Mouse (Mus musculus) urinary bladder, postnatal 10 days (tissue): ENCODE measurements around the gene Col7a1.

Experiments
- DNase-seq: peaks from one replicate; pipeline ENCODE4 v3.0.0; 2022; ENCODE audit warnings: low spot score

Gene Col7a1

DNA sequence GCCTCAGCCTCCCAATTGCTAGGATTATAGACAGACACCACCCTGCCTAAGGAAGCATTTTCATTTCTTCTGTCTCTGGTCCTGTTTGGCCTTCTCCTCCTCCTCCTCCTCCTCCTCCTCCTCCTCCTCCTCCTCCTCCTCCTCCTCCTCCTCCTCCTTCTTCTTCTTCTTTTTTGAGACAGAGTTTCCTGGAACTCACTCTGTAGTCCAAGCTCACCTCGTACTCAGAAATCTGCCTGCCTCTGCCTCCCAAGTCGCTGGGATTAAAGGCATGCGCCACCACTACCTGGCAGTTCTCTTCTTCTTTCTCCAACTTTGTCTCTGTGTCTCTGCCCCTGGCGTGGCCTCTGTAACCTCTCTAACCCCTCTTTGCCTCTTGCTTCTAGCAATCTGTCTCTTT, 32.3 kb downstream of the Col7a1 start, which contains the start of gene Ucn2:
TSS of gene Ucn2 (plus strand) at position 301 of the 400 bp plus-strand sequence.
- no peak for DNase-seq

DNA sequence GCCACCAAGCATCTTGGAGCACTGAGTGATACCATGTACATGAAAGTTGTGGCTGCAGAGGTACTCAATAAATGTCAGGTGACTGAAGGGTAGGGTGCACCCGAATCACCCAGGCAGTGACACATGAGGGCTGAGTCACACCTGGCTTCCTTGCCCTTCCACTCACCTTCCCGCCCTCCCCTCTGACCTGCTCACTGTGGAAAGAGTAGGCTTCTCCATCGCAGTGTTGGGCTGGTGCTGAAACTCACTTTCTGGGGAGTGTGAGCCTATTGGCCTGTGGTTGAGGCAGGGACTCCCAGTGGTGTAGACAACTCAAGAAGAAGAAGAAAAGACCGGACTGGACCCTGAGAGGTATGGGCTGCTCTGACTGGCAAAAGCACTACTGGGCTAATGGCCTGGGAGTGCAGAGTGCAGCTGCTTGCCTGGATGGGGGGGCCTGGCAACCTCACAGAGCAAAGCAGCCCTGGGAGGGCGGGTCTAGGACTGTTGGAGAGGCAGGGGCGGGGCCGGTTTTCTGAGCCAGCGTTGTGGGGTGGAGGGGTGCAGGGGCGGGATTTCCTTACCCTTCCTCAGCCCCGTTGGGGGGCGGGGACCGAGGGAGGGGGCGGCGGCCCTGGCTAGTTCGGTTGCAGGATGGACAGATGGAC, 34.4 kb downstream of the Col7a1 start:
- DNase-seq: no peak

DNA sequence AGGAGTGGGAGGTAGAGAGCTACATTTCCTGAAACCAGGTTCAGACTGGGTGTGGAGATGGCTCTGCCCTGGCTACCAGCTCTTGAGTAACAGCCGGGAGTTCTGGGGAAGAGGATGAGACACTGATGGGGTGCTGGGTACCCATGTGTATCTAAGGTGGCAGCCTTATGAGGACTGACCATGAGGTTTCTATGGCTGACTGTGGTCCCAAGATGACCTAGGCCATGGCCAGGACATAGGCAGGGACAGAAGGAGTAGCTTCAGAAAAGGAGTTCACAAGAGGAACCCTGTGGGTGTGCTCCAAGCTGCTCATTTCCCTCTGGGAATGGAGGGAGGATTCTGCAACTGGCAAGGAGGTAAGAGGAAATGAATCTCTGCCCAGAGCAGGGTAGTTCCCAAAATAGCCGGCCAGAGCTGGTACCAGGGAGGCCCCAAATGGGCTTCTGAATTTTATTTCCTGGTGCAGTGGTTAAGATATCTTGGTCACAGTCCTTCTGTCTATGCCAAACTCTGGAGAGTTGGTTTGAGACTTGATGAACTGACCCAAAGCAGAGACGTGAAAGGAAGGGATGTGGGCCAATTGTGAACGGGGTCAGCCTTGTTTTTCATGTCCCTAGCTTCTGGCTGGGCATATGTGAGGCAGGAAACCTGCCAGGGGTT, 36.5 kb downstream of the Col7a1 start:
- no peak for DNase-seq

DNA sequence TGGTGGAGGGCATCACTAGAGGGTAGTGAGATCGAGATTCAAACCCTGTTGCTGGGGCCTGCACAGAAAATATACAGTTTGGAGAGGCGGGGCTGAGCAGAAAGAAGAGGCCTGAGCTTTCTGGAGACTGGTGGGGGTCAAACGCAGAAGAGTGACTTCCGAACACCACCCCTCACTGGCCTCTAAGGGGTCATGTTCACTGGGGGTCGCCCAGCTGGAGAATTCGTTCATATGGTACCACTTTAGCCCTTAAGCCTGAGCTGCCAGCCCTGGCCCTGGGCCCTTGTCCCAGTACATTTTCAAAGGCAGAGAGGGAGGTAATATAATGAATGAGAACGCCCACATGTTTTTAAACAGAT, 37.1 kb downstream of the Col7a1 start:
- DNase-seq: no peak

DNA sequence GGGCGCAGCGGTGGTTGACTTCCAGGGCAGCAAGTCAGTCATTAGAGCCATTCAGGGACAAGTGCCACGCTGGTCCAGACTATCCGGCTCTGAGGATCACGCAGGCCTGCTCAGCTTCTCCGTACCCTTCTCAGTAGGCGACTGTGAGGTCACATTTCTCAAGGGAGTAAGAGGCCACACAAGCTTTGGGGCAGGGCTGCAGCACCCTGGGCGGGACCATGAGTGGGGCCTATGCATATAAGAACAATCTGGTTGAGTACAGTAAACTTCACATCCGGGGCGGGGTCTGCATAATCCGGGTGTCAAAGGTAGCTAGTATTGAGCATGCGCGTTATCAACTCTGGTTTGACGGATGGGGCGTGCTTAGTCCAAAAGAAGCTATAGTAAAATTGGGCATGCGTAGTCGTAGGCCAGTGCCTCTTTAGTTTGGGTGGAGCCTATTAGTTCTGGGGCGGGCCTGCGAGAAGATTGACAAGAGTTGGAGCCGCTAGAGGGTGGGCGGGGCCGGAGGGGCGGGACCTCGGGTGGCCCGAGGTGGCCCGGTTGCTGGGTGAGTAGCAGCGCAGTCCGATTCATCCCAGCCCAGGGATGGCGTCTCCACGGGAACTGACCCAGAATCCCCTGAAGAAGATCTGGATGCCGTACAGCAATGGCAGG, 38.2 kb downstream of the Col7a1 start, which contains the start of gene Pfkfb4:
TSS of gene Pfkfb4 (plus strand) at position 351 of the 657 bp plus-strand sequence.
- DNase-seq: peak; percentile 82

DNA sequence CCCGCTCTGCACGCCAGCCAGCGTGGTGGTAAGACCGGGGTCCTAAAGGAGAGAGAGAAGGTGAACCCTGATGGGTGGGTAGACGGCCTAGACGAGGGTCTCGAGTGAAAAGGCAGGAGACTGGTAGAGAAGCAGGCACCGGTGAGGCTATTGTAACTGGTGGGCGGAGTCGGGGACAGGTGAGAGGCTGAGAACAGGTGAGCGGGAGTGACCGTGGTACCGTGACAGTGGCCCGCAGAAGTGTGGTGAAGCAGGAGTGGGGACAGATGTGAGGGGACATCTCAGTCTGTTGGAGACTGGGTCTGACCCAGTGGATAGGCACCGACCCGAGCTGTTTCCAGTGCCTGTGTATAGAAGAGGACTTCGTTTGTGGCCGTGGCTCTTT, 38.7 kb downstream of the Col7a1 start:
- DNase-seq: no peak

DNA sequence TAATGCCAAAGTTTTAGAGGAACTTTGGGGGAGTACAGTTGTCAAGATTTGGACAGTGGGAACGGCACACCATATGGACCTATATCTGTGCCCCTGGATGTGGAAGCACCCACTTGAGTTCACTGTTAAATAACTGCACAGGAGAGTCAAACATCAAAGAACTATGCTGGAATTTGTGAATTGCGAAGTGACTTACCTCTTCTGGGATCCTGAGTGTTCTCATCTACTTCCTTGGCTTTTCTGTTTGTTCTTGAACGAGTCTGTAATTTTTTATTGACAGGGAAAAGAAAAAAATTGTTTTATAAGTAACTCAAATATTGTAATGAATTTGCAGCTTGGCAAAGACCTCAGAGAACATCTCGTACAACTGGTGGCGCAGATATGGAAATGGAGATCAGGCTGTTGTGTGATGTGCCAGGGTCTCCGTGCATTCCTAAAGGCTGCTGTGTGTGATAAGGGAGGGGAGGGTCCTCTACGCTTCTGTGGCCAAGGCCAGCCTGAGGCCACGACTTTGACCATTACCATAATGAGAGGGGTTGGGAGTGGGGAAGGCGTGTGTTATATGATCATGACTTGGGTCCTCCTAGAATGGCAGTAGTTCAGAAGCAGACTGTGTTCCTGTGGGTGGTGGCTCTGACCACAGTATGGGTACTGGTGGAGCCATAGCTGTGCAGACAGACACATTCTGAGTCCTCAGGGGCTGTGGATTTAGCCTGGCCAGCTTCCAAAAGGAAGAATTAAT, 39.4 kb downstream of the Col7a1 start:
- DNase-seq: no peak

DNA sequence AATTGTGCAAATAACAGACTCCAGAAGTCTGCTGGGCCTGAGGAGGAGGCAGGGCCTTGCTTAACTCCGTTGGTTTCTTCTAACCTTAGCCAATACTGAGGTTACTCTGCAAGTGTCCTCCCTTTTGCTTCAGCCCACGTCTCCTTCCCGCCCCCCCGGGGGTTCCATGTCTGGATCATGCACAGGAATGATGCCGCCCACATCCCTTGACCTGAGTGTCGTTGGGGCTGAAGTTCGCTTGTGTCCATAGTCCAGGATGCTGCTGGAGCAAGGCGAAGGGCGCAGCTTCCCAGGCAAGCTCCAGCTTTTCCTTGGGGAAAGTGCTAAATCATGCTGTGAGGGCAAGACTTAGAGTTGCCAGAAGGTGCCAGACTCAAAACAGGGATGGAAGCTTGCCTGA, 43.0 kb downstream of the Col7a1 start:
- no peak for DNase-seq

DNA sequence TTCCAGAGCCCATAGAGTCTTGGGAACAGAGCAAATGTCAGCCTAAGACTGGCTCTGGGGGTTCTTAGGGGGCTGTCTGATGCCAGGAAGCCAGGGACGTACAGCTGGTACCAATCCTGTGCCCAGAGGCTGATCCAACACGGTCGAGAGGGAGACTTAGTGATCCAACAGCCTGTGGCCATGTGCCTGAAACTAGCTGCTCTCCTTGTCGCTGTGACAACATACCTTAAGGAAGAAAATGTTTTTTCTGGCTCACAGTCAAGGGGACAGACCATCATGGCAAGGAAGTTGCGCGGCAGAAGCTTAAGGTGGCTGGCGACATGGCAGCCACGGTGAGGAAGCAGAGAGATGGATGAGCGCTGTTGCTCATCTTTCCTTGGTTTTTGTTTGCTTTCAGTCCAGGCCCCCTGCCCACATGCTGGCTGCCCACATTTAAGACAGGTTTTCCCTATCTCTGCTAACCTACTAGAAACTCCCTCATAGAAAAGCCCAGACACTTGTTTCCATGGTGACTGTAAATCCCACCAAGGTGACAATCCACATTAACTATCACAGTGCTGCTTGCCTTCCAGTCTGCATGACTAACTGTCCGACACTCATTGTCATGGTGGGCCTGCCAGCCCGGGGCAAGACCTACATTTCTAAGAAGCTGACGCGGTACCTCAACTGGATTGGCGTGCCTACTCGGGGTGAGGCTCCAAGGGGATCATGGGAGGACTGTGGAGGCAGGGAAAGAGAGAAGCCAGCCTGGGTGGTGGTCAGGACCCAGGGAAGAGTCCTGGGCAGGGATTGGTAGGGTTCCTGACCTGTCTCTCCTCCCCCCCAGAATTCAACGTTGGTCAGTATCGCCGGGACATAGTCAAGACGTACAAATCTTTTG, 45.1 kb downstream of the Col7a1 start:
- DNase-seq: no peak

DNA sequence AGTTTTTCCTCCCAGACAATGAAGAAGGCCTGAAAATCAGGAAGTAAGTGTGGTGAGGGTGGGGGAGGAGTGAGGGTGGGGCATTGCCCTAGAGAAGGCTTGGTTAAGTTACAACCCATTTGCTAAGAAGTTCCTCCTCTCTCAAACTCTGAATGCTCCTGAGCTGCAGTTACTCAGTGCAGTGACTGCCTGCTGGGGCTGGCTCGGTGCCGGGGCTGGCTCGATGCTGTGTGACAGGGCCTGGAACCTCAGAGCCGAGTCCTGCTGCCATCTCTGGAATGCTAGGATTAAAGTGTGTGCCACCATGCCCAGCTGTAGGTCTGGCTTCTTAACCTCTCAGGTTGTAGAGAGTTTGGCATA, 45.8 kb downstream of the Col7a1 start:
- DNase-seq: no peak

DNA sequence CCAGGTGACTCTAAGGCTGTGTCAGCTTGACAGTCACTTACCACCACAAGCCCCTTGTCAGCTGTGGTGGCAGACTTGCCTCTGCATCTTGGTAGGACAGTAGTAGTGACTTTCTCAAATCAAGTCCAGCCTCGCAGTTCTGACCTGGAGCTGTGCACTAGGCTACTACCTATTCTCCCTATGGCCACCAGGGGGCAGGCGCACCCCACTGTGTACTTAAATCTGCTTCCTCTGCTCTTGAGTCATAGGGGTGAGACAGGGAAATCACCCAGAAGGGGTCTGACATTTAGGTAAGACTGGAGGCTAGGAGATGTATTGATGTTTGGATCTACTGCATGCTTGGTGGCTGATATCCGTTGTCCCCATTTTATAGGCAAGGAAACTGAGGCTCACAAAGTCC, 47.3 kb downstream of the Col7a1 start:
- no peak for DNase-seq

DNA sequence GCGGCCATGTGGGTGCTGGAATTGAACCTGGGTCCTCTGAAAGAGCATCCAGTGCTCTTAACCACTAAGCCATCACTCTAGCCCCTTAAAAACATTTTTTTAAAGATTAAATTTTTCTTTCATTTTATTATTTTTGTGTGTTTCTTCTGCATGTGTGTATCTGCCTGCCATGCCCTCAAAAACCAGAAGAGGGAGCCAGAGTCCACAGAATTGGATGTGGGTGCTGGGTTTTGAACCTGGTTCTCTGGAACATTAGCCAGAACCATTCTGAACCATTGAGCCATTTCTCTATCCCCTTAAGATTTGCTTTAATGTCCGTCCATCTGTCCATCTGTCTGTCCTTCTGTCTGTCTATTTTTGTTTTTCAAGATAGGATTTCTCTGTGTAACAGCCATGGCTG, 49.8 kb downstream of the Col7a1 start:
- no peak for DNase-seq

DNA sequence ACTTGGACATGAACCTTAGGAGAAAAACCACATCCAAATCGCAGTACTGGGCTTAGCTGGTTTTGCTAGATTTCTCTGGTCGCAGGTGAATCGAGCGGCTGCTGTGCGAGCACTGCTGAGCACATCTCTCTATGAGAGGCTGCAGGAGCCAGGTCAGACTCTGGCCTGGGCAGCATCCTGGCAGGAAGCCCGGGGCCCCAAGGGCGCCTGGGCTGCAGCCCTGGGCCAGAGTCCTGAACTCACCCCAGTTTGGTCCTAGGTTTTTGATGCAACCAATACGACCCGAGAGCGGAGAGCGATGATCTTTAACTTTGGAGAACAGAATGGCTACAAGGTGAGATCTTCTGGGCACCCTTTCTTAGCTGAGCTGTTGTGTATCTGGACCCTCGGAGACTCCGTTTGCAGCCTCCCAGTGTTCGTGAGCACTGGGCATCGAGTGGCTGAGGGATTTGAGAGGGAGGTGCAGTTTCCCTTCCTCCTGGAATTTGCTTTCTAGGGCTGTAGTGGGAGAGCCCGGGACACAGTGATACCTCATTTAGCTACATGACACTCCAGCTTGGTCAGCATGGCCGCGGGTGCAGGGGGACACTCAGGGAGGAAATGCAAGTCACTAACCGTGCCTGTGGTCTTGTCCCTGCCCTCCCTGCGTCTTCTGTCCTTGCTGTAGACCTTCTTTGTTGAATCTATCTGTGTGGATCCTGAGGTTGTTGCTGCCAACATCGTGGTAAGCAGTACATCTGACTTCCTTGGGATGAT, 53.8 kb downstream of the Col7a1 start:
- no peak for DNase-seq

DNA sequence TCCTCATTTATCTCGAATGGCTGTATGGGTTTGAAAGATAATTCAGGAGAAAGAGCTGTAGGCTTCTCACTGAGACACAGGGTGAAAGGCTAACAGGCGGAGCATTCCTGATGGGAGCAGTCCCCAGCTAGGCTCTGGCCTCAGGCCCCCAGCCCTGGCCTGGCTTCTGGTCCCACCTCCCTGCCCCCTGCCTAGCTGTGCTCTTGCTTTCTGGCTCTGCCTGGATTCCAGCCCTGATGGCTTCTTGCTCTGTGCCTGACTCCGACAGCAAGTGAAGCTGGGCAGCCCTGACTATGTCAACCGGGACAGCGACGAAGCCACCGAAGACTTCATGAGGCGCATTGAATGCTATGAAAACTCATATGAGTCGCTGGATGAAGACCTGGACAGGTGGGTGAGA, 54.7 kb downstream of the Col7a1 start:
- no peak for DNase-seq

DNA sequence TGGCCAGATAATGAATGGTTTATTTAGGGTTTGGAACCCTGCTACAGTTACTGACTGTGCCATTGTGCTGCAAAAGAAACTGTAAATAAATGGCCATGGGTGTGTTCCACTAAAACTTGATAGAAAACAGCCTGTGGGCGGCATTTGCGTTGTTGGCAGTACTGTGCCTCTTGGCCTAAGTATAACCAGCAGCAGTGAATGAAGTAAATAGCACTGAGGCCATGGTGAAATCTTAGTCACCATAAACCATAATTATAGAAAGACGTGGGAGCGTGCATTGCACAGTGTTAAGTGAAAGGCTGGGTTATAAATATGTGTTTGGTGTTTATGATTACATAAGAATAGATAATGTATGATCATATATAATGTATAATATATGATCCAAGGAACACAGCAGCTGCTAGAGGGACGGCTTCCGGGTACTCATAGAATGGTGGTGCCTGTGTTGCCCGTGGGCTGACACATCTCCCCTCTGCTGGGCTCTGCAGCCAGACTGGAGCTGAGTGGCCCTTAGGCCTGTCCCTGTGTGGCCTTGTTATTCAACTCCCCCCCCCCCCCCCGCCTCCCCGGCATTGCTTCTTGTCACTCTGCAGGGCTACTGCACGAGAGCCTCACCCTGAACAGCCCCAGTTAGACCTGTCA, 55.7 kb downstream of the Col7a1 start:
- DNase-seq: no peak

DNA sequence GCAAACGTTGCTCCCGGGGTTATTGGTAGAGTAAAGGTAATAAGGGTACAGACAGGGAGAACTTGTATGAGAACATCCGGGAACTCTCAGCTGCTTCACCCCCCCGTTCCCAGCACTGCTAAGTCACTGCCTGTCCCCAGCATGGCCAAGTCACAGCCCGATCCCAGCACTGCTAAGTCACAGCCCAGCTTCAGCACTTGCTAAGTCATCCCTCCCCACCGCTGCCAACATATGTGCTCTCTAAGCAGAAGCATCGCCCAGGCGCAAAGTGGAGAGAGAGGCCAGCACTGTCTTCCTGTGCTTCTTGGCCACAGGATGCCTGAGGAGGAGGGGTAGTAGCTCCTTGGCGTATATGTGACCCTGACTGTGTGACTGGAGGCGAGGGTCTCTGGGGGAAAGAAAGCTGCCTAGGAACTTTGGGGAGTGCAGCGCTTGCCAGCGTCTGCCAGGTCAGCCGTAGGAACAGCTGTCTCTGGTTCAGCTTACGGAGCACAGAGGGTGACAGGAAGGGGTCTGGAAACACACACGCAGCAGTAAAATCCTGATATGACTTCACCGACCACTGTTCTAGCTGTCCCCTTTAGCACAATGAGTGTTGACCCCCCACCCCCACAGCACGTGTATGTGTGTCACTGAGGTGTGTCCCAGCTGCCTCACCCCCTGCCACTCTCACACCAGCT, 56.4 kb downstream of the Col7a1 start:
- no peak for DNase-seq

DNA sequence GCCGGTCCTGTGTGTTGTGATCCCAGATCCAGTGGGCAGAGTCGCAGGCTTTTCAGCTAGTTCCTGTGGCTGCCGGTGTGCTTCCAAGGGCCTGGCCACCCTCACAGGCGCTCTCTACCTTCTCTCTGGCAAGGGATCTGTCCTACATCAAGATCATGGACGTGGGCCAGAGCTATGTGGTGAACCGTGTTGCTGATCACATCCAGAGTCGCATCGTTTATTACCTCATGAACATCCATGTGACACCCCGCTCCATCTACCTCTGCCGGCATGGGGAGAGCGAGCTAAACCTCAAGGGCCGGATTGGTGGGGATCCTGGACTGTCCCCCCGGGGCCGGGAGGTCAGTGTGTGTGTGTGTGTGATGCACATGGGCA, 56.9 kb downstream of the Col7a1 start:
- DNase-seq: no peak

DNA sequence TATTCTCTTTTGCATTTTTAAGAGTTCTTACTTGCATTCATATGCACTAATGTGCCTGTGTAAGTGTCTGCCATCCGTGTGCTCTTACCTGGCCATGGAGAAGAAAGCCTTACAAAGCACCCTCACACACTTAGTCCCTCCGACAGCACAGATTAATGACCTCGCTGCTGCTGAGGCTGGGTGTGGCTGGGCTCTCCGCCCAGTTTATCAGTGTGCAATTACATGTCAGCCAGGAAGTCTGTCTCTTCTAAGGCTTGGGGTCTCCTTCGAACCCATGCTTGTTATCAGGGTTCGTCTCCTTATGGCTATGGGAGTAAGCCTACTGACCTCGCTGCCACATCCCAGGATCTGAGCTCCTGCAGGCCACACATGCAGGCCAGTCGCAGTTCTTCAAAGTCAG, 62.0 kb downstream of the Col7a1 start:
- DNase-seq: no peak

DNA sequence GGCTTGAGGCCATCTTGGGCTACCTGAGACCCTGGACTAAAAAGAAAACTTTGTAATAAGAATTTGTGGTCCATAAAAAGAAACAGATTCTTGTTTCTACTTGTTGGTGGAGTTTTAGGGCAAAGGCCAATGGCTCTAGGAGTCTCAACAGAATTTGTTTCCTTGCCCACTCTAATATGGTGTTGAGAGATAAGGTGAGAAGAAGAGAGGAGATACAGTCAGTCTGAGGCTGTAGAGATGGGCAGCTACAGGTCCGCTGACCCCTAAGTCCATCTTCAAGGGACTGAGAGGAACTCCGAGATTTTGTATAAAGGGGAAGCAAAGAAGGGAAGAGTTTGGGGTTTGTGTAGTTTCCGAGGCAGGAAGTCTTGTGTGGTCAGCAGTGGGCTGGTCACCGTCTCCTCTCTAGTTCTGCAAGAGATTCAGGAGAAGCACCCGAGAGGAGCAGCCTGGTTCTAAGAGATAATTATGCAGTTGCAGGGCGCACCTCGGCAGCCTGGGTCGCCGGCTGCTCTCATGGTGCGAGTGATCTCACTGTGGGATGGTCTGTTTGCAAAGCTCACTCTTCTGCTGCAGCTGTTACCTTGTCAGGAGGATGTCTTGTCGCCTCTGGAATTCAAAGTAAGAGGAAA, 63.7 kb downstream of the Col7a1 start:
- no peak for DNase-seq

DNA sequence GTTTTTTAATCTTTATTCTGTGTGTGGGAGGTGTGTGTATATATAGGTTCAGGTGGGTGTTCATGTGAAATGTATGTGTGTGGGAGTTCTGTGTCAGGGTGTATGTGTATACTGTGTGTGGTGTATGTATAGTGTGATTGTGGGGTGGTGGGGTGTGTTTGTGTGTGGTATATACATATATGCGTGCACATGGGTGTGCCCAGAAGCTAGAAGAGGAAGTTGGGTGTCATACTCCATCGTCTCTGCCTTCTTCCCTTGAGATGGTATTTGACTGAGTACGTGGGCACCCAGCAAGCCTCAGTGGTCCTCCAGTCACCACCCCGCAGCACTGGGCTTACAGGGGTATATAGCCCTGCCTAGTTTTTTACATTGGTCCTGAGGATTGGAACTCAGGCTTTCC, 68.0 kb downstream of the Col7a1 start:
- no peak for DNase-seq
